Mouse (Mus musculus) gastrocnemius, adult 2 months (tissue): ENCODE results near the gene D630045J12Rik. TPM values are rescaled to one million over a fixed set of nuclear protein-coding genes. Genes with fewer than 3 reads are reported as not detected.

ENCODE experiments used
- DNase-seq: peaks from one replicate; pipeline ENCODE4 v3.0.0; 2022
- H3K27ac ChIP-seq: fragments of 200-600 bp; 2 replicates; pipeline ENCODE4 v1.8.1; 2022; ENCODE audit warnings: mild to moderate bottlenecking
- H3K4me3 ChIP-seq: fragments of 200-600 bp; 2 replicates; pipeline ENCODE4 v1.8.1; 2022; ENCODE audit warnings: mild to moderate bottlenecking, moderate library complexity
- CTCF ChIP-seq: fragments of 200-600 bp; IDR thresholded peaks from 2 replicates; pipeline ENCODE4 v1.8.1; 2022; ENCODE audit warnings: antibody characterized with exemption, mild to moderate bottlenecking, moderate library complexity
- intact Hi-C: fragments of 180-260 bp; cut with DNase I; formaldehyde crosslinking; loops from one replicate; pipeline ENCODE4 v1.15.1; 2025
- total RNA-seq, 2 experiments: library from RNA; stranded (reverse); gene quantifications; 2 replicates each; pipeline ENCODE4 v1.2.3; 2021

The D630045J12Rik gene
- total RNA-seq, 2 experiments from 2014 or later: 0.26 to 0.47 TPM

DNA sequence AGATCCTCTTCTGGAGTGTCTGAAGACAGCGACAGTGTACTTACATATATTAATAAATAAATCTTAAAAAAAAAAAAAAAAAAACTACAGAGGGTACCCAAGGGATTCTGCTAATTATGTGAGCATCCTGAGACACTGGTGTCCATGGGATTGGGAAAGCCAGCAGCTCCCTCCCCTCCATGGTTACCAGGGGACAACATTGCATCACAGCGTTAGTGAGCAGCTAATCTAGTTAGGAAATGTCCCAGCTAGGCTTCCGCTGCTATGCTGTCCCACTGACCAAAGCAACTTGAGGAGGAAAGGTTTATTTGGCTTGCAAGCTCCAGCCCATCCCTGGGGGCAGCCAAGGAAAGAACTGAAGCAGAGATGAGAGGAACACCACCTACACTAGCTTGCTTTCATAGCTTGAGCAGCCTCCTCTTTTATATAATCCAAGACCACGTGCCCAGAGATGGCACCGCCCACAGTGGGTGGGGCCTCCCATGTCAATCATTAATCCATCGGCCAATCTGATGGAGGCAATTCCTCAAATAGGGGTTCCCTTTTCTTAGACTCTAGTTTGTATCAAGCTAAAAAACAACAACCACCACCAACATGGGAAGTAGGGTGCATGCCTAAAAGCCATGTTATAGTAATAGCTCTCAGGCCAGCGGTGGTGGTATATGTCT lies 17.7 kb downstream of the D630045J12Rik start:
- DNase-seq: no peak
- Histone ChIP-seq H3K4me3 (no peak overlapping the region), H3K27ac (no peak overlapping the region)
- intact Hi-C loops: no loop called here
- no peak for TF ChIP-seq CTCF

DNA sequence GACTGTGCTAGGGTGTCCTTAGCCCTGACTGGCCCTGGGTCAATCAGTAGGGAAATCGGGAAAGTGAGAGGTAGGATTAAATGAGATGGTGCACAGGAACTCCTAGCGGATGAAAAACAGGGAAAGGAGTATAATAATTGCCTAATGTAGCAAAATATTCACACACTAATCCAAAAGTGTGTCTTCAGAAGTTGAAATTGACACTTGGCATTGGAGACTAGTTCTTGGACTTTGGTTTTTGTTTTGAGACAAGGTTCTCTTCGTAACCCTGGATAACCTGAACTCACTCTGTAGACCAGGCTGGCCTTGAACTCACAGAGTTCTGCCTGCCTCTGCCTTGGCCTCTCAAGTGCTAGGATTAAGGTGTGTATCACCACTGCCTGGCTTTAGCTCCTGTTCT lies 20.0 kb downstream of the D630045J12Rik start:
- intact Hi-C loops: no loop called here
- no peak overlapping the region for H3K27ac ChIP-seq
- TF ChIP-seq CTCF: no peak
- no peak overlapping the region for H3K4me3 ChIP-seq
- DNase-seq: no peak

DNA sequence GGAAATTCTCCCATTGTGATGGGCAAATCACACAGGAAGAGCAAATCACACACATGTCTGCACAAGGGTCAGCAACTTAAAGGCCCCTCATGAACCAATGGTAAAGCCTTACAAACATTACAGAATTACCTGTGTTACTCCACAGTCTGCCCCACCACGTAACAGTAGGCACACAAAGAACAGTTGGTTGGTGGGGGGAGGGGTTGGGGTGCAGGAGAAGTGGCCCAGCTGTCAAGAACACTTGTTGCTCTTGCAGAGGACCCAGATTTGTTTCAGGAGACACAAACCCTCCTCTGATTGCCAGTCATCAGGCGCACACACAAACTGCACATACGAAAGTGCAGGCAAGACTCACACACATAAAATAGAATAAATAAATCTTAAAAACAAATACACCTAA lies 20.9 kb downstream of the D630045J12Rik start:
- no peak for TF ChIP-seq CTCF
- Histone ChIP-seq H3K4me3 (no peak overlapping the region), H3K27ac (no peak overlapping the region)
- no peak for DNase-seq
- intact Hi-C loops: no loop called here

DNA sequence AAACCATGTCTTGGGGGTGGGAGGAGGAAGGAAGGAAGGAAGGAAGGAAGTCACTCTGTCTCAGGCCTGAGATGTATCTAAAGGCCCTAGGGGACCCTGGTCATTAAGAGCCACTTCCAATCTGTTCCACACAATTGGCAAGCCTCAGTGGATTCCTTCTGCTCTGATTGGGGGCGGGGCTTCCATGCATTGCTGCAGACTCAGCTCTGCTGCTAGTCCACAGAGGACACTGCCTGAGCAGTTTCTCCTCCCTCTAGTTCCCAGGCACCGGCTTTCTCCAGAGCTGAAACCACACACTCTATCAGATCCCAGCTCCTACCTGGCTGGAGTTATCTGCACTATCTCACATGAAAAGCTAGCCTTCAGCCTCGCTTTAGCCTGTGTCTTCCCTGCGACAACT lies 21.8 kb downstream of the D630045J12Rik start:
- Histone ChIP-seq H3K27ac (no peak overlapping the region), H3K4me3 (no peak overlapping the region)
- no peak for DNase-seq
- TF ChIP-seq CTCF: no peak
- intact Hi-C loops: no loop called here

DNA sequence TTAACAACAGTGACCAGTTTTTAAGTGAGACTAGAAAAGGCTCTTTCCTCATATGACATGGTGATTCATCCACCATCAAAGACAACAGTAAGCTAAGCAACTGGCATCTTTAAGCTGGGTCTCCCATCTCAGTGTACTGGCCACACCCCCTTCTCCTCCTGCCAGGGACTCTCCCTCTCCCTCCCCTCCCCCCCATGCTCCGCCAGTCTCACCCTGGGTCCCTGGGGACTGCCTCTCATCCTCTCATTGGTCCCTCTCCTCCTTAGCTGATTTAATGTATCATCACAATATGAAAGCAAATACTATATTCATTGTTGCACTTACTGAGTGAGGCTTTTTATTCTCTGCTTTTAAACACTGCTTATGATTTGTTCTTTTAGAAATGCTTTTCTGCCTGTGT lies 29.7 kb downstream of the D630045J12Rik start:
- TF ChIP-seq CTCF: no peak
- intact Hi-C loops: no loop called here
- no peak for DNase-seq
- no peak overlapping the region for H3K27ac ChIP-seq
- H3K4me3 ChIP-seq: no peak overlapping the region

DNA sequence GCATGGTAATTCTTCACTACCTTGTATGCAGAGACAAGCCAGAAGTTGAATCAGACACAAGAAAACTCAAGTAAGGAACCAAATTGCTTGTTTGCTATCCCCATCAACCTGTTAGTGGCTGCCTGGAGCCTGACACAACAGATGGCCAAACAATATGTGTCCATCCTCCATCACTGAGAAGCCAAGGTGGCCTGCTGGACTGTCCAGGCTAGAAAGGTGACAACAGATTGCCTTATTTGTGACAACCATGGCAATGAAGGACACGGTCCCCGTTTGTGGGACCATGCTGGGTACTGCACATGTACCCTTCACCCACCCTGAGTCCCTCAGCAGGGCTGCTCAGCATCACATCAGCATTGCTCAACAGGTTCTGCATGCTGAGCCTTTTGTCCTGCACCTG lies 34.5 kb downstream of the D630045J12Rik start:
- intact Hi-C loops: no loop called here
- DNase-seq: no peak
- H3K27ac ChIP-seq: no peak overlapping the region
- H3K4me3 ChIP-seq: no peak overlapping the region
- TF ChIP-seq CTCF: no peak

DNA sequence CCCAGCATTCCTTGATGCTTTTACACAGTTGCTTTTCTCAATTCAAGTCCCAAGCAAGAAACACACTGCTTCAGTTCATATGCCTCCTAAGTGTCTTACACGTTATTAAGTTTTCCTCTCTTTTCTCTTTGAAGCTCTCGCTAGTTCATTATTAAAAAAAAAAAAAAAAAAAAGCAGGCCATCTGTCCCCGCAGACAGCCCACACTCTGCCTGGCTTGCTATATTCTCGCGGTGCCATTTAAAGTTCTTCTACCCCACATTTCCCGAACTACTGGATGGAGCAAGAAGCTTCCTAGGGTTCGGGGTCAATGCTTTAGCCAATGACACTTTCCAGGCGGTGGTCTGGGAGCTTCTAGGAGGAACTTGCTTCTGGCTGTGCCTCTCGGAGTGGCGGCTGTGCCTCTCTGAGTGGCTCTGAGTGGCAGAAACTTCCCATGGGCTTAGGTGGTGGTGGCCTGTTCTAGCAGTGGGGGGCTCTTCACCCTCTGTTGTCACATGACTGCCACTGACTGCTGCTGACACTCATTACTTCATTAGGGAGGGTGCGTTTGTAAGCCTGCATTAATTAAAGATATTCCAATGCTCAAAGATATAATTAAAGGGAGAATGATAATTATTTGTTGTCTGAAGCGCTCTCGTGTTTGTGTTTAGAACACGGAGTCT lies 38.2 kb downstream of the D630045J12Rik start:
- Histone ChIP-seq H3K27ac (no peak overlapping the region), H3K4me3 (no peak overlapping the region)
- intact Hi-C loops: no loop called here
- no peak for DNase-seq
- no peak for TF ChIP-seq CTCF

DNA sequence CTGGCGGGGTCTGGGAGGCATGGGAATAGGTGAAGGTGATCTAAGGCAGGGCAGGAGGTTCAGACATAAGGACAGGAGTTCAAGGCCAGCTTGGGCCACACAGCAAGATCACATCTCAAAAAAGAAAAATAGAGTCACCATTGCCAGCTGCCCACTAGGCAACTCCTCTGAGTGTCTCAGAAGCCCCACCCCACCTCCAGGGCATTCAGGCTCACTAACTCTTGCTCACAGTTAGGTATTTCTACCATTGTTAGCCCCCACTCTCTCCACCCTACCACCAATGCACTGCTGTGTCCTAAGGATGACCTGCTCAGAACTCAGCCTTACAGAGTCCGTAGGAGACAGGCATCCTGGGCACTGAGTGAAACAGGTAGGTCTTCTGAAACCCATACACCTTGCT lies 46.2 kb downstream of the D630045J12Rik start:
- intact Hi-C loops: no loop called here
- Histone ChIP-seq H3K4me3 (no peak overlapping the region), H3K27ac (no peak overlapping the region)
- no peak for DNase-seq
- no peak for TF ChIP-seq CTCF

DNA sequence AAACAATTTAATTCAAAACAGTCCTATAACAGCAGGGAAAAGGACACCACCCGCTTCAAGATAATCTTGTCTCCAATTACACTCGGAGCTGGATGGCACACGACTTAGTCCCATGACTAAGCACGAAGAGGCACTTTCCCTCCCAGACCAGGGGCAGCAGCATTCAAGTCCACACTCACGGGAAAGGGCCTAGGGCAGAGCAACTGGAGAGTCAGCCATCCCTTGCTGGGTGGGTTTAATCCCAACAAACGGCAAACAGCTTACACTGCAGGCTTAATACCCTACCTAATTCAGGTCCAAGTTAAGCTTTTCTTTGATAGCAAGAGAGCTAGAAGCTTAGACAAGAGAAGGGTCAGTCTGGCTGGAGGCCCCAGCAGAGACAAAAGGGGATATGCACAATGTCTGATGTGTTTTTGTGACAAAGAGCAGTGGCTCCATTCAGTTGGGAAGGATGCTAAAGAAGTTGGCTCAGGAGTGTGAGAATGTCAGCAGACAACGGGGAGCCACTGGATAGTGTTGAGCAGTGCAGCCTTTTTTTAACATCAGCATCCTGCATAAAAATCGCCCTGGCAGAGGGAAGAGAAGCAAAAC lies 46.8 kb downstream of the D630045J12Rik start:
- DNase-seq: no peak
- no peak for TF ChIP-seq CTCF
- Histone ChIP-seq H3K4me3 (no peak overlapping the region), H3K27ac (no peak overlapping the region)
- intact Hi-C loops: no loop called here

DNA sequence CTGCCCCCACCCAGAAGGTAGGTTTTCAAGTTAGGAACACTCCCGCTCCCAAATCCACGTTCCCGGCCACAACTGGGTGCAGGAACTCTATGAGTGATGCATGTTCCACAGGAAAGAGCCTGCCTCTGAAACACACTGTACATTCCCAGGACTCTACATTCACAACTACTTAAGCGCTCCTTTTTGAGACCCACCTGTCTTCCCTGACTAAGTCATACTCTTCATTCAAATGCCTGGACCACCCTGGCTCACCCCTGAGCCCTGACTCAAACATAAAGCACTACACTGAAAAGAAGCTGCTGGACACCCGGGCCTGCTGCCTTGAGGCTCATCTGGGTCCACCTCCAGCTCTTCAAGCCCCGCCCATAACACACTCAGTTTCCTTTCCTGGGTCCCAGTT lies 48.4 kb downstream of the D630045J12Rik start:
- Histone ChIP-seq H3K27ac (no peak overlapping the region), H3K4me3 (no peak overlapping the region)
- no peak for DNase-seq
- TF ChIP-seq CTCF: no peak
- intact Hi-C loops: no loop called here

DNA sequence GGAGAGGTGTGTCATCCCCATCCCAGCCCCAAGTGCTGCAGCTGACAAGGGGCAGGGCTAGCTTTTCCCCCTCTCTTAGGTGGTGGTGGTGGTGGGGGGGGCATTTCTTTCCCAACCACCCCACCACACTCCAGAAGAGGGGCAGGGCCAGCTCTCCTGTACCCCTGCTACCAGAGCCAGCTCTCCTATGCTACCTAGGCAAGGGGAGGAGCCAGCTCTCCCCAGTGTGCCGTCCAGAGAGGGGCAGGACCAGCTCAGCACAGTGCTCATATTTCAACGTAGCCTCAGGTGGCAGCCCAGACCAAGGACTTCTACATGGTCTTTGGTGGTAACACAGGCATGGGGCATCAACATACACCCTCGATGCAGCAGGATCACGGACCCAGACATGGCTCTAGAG lies 50.0 kb downstream of the D630045J12Rik start:
- no peak for TF ChIP-seq CTCF
- H3K4me3 ChIP-seq: no peak overlapping the region
- no peak for DNase-seq
- H3K27ac ChIP-seq: no peak overlapping the region
- intact Hi-C loops: no loop called here

DNA sequence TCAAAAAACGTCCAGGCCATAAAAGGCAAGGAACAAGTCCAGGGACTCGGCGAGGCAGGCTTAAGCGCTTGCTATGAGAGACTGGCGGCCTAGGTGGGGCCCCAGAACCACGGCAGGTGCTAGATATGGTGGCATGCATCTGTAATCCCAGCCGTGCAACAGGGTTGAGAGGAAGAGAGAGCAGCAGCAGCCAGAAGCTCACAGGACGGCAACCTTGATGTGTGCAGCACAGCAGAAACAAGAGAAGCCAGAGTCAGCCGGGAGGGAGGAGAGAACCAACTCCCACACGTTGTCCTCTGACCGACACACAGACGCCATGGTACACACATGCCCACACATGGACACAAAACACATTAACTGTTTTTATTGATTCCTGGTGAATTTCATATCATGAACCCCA lies 51.0 kb downstream of the D630045J12Rik start:
- no peak for TF ChIP-seq CTCF

DNA sequence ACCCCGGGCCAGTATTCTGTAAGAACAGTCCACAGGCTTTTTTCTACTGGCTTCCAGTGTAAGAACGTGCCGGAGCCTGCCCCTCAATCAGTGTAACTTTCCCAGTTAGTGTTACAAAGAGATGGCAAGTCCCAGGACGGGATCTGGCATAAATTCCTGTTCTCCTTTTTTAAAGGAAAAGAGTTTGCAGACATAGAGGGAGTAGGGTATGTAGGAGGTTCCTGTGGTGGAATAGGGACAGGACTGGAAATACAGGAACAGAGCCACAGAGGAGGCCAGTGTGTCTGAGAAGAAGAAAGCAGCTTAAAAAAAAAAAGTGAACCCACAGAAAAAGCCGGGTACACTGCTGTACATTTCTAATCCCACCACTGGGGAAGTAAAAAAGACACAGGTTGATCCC lies 52.3 kb downstream of the D630045J12Rik start:
- intact Hi-C loops: no loop called here
- no peak overlapping the region for H3K4me3 ChIP-seq
- H3K27ac ChIP-seq: no peak overlapping the region
- no peak for TF ChIP-seq CTCF
- no peak for DNase-seq

More for the DNA sequence above, 51.0 kb downstream of the D630045J12Rik start:
- no peak for DNase-seq
- intact Hi-C loops: no loop called here
- Histone ChIP-seq H3K27ac (no peak overlapping the region), H3K4me3 (no peak overlapping the region)

DNA sequence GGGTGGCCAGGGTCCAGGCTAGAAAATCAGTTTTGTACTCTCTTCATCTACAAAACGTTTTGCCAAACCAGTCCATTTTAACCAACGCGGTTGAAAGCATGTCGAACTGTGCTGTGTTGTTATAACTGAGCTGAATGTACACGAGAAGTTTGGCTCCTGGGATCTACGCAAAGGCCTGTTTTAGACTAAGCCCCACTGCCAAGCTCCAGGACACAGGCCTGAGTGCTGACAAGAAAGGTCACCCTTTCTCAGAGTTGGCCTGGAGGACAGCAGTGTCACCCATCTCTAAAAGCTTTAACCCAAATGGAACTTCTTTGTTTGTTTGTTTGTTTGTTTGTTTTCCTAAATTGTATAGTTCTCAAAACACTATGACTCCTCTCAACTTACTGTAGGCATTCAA lies 54.2 kb downstream of the D630045J12Rik start:
- no peak for DNase-seq
- TF ChIP-seq CTCF: no peak
- Histone ChIP-seq H3K27ac (no peak overlapping the region), H3K4me3 (no peak overlapping the region)
- intact Hi-C loops: no loop called here
